Comparison of ENCODE assay signal across 12 mouse cellular contexts in the genomic region with DNA sequence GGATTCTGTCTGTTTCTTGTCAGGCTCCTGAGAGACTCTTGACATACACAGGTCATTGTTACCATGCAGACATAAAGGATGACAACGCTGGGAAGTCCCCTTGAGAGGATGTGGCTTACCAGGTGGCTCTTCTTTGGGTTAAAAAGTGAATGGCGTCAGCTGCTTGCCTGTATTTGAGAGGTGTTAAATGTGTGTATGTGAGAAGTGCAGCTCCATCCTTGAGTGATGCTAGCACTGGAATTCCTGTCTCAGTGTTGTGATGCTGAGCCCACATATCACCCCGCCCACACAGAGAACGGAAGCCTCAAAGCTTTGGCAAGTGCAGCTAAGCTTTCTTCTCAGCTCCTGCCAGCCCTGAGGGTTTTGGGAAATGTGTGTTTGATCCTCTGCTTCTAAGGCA.
A peak's percentile ranks its signal among the peaks of the same experiment; 100 is the strongest.
DNase-seq lines count a peak whose midpoint lies in the region; ATAC-seq and TF ChIP-seq lines count a peak whose summit lies in the region.
"Had no signal": no experiment of that assay in that cellular context is flagged by ENCODE, and none has a peak within 500 bp of the region (broad histone marks: within the 10 kb centered on the region; RNA-seq: fewer than 3 reads in every experiment).

No protein-coding gene starts in this region.

- H3K27ac ChIP-seq in forebrain, postnatal 0 days (ENCODE audit: low read depth, low read length) = no peak overlapping the region
- H3K27ac ChIP-seq in forebrain, embryonic 13.5 days = no peak overlapping the region
- H3K27ac ChIP-seq: gastrocnemius, adult 2 months had no signal

- no peaks in the 10 kb centered on the region for H3K36me3 ChIP-seq in forebrain, postnatal 0 days (ENCODE audit: insufficient read depth)
- no peaks in the 10 kb centered on the region for H3K36me3 ChIP-seq in forebrain, embryonic 13.5 days (ENCODE audit: poor library complexity, severe bottlenecking)

- no peaks in the 10 kb centered on the region for H3K27me3 ChIP-seq in forebrain, postnatal 0 days (ENCODE audit: insufficient read depth, low read length)
- no peaks in the 10 kb centered on the region; the same call in 1 of the 2 replicates for H3K27me3 ChIP-seq in forebrain, embryonic 13.5 days

- no peaks in the 10 kb centered on the region for H3K4me1 ChIP-seq in forebrain, postnatal 0 days (ENCODE audit: insufficient read depth)
- H3K4me1 ChIP-seq in forebrain, embryonic 13.5 days = no peaks in the 10 kb centered on the region

- H3K4me2 ChIP-seq in forebrain, postnatal 0 days (ENCODE audit: low read depth) = no peak overlapping the region
- H3K4me2 ChIP-seq in forebrain, embryonic 13.5 days = no peak overlapping the region

- 54% methylated on average over 4 of the region's 4 CpGs for WGBS in forebrain, postnatal 0 days
- 62% methylated on average over 4 of the region's 4 CpGs for WGBS in forebrain, embryonic 13.5 days

- no peak overlapping the region for H3K9ac ChIP-seq in forebrain, postnatal 0 days
- no peak overlapping the region for H3K9ac ChIP-seq in forebrain, embryonic 13.5 days

- H3K4me3 ChIP-seq in forebrain, postnatal 0 days (ENCODE audit: low read depth, low read length) = no peak overlapping the region
- H3K4me3 ChIP-seq in forebrain, embryonic 13.5 days = no peak overlapping the region
- H3K4me3 ChIP-seq: gastrocnemius, adult 2 months had no signal

- ATAC-seq in forebrain, postnatal 0 days = no peak; the same call in 1 of the 2 replicates
- ATAC-seq in forebrain, embryonic 13.5 days = no peak
- peak; percentile 97 for ATAC-seq in frontal cortex, adult (ENCODE audit: low TSS enrichment)

- no peaks in the 10 kb centered on the region for H3K9me3 ChIP-seq in forebrain, postnatal 0 days (ENCODE audit: low read length)
- no peaks in the 10 kb centered on the region for H3K9me3 ChIP-seq in forebrain, embryonic 13.5 days (replicated peaks)

- TF ChIP-seq CTCF in forebrain, postnatal 0 days (IDR thresholded peaks at IDR 0.05; ENCODE audit: low read depth) = no peak

- DNase-seq in forebrain, postnatal 0 days = peak; percentile 14
- DNase-seq in layer of hippocampus, postnatal 36 days = peak; percentile 49 to 53
- DNase-seq in right cerebral cortex, postnatal 10 days (ENCODE audit: low spot score in 2 of 2) = peak; percentile 76 to 89
- DNase-seq in testis, postnatal 14 days (ENCODE audit: low spot score) = no peak
- DNase-seq in cerebellum, postnatal 10 days = no peak
- no peak for DNase-seq in kidney, adult 9 months
- DNase-seq: gastrocnemius, adult 2 months; heart, postnatal 14 days; kidney, adult 8-10 months; liver had no signal

Comparison
In these comparisons a context has a peak if more than half of its experiments do, and no peak if none do; other contexts are left out.
1. DNase-seq: peak in forebrain, postnatal 0 days (single experiment), layer of hippocampus, postnatal 36 days (2 of 2) and right cerebral cortex, postnatal 10 days (2 of 2); none in testis, postnatal 14 days (single experiment), cerebellum, postnatal 10 days (0 of 2) and kidney, adult 9 months (single experiment).